Mouse (Mus musculus) ES-E14 (cell line): ENCODE results near the gene Ptprn2.

Source experiments
- CHD2 ChIP-seq: IDR thresholded peaks from 2 replicates; pipeline ENCODE4 v1.6.1; 2014; ENCODE audit warnings: mild to moderate bottlenecking, low read depth, low read length, inconsistent platforms
- HCFC1 ChIP-seq: IDR thresholded peaks from 2 replicates; pipeline ENCODE4 v1.6.1; 2012; ENCODE audit warnings: low read length, inconsistent platforms, borderline replicate concordance; ENCODE audit not compliant: insufficient read depth
- MAFK ChIP-seq: IDR thresholded peaks from 2 replicates; pipeline ENCODE4 v1.6.1; 2014; ENCODE audit warnings: mild to moderate bottlenecking, low read depth, low read length, inconsistent platforms; ENCODE audit not compliant: insufficient read depth
- ZC3H11A ChIP-seq: IDR thresholded peaks from 2 replicates; pipeline ENCODE4 v1.6.1; 2012; ENCODE audit warnings: low read depth, mild to moderate bottlenecking, inconsistent platforms, low read length, borderline replicate concordance
- ZNF384 ChIP-seq: IDR thresholded peaks from 2 replicates; pipeline ENCODE4 v1.6.1; 2012; ENCODE audit warnings: low read depth, low read length, inconsistent platforms

- TF ChIP-seq MAFK (no peak), CHD2 (no peak), ZNF384 (no peak), ZC3H11A (no peak), HCFC1 (no peak)
Observed at GRCm38 (mm10) chr12:117254356-117254755, 768.8 kb downstream of the Ptprn2 start.
